Mouse (Mus musculus): Measurements from ENCODE around the gene Ankrd33b.

Gene Ankrd33b

GRCm38 (mm10) chr15:31368556-31368955 is 1.0 kb upstream of the Ankrd33b start:
- ATAC-seq (ENCODE audit: low TSS enrichment): peak; percentile 29; the same call in 1 of the 2 replicates

- ATAC-seq (ENCODE audit: low TSS enrichment): 0 out of 2 replicates have a peak, but pooled peaks have one; percentile 10
Measured at GRCm38 (mm10) chr15:31366596-31367480, 688 bp downstream of the Ankrd33b start.

DNA sequence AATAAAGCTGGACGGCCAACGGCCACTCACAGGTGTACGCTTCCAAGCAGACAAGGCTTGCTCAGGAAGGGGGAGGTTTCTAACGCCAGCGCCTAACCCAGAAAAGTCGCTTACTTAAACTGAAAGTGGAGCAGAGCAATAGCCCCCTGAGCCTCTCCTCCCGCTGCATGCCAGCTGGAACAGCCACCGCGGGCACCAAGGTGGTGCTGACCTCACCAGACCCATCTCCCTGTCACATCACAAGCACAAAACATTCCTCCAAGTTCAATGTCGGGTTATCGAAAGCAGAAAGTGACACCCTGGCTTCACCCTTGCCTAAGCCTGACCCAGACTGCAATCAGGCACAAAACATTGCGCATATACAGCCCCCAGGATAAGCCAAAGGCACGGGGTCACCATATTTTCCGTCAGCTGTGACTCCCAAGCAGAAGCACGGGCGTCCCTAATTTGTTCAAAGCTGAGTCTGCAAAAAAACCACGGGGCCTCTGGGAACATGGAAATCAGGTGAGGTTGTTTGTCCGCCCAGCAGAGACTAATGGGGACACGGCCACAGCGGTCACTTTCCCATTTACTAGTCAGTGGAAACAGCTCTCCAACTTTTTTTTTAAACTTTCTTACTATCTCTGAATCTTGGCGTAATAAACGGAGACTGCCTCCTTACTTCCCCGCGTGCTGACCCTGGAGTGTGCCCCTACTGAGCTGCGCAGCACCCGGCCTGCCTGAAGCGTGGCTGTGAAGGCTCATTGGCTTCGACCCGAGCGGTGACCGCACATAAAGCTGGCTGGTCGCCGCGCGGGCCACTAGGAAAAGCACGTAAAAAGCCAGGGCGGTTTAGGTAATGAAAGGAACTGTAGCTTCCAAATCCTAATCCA is 1.6 kb downstream of the Ankrd33b start:
- ATAC-seq (ENCODE audit: low TSS enrichment): no peak

GRCm38 (mm10) chr15:31365041-31365719 is 2.3 kb downstream of the Ankrd33b start:
- ATAC-seq (ENCODE audit: low TSS enrichment): no peak

DNA sequence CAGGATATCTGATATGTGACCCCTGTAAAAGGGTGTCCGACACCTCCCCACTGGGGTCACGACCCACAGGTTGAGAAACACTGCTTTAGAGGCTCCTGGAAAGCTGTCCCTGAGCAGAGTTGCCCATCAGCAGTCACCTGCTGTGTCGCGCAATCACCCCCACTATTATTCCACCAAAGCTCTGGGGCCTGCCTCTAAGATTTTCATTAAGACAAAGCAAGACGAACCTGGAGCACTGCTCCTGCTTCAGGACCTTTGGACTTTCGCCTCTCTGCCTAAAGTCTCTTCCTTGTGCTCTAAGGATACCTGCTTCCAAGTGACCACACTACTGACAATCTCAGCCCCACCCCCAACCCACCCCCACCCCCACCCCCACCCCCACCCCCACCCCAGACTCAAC is 3.1 kb downstream of the Ankrd33b start:
- no peak for ATAC-seq (ENCODE audit: low TSS enrichment)

DNA sequence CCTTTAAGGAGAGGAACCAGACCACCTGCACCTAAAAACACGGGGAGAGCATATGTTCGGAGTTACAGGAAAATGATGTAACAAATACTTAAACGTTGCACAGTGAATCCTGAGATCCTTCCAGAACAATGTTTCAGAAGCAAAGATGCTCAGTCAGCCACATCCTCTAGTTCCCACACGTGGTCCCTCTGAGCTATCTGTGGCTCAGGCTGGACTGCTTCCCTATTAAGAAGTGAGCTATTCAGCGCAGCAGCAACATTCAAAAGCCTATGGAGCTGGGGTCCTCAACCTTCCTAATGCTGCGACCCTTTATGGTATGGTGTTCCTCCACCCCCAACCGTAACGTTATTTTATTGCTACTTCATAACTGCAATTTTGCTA is 3.6 kb downstream of the Ankrd33b start:
- no peak for ATAC-seq (ENCODE audit: low TSS enrichment)

- ATAC-seq (ENCODE audit: low TSS enrichment): no peak
Measured at GRCm38 (mm10) chr15:31363241-31363980, 4.1 kb downstream of the Ankrd33b start.

DNA sequence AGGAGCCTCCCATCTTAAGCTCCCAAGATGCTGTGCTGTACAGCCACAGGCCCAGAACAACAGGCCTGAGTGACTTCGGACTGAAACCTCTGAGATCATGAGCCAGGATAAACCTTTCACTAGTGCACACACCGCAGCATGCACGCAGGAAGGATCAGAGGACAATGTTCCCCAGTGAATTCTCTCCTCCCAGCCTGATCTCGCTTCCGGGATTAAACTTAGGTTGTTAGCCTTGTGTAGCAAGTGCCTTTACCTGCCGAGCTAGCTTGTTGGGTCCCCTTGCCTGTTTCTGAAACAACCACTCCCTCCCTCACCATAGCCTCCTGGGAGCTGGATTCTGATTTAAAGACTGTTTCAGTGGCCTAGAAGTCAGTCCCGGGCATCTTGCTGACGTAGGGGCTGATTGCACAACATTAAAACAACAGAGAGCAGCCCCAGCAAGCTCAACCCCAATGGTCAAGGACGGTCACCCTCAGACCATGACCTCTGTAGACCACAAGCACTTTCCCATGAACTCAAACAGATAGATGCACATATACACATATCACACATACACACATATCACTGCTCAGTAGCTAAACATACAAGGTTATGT is 6.2 kb downstream of the Ankrd33b start:
- no peak for ATAC-seq (ENCODE audit: low TSS enrichment)

DNA sequence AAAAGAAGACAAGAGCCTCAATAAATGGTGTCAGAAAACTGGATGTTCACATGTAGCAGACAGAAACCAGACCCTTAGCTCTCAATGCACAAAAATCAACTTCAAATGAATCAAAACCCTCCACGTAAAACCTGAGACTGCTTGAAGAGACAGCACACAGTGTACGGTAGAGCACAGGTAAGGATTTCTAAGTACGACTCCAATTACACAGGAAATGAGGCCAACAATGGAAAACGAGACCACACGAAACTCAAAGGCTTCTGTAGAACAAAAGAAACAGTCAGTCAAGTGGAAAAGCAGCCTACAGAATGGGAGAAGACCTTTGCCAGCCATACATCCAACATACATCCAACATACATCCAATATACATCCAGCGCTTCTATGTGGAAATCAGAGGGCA is 6.9 kb downstream of the Ankrd33b start:
- no peak for ATAC-seq (ENCODE audit: low TSS enrichment)

GRCm38 (mm10) chr15:31359805-31360204 is 7.7 kb downstream of the Ankrd33b start:
- ATAC-seq (ENCODE audit: low TSS enrichment): no peak

DNA sequence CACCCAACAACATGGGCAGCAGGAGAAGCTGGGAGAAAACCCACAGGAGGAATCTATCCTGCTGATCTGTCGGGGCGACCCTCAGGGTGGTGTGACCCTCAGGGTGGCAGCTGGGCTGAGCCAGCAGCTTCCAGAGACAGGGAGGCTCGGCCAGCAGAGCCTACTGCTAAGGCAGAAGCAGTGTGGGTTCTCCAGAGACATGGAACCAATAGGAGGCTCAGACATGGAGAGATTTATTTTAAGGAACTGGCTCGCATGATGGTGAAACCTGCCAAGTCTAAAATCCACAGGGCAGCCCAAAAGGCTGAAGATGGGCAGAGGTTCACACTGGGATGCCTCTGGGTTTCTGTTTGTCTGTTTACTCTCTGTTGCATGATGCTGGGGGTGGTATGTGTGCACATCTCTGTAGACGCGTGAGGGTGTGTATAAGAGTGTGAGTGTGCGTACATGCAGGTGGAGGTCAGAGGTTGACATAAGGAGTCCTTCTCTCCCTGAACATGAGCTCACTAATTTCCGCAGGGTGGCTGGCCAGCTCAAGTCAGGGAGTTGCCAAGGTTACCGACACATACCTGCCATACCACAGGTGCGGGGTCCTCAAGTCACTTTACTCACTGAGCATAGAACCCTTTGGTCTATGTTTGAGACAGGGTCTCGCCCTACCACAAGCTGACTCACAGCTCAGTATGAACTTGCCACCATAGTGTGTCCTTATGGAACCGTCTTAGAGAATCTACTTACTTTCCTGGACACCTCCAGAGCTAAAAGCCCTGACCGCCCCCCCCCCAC is 14.8 kb downstream of the Ankrd33b start:
- peak; percentile 73 for ATAC-seq (ENCODE audit: low TSS enrichment)

DNA sequence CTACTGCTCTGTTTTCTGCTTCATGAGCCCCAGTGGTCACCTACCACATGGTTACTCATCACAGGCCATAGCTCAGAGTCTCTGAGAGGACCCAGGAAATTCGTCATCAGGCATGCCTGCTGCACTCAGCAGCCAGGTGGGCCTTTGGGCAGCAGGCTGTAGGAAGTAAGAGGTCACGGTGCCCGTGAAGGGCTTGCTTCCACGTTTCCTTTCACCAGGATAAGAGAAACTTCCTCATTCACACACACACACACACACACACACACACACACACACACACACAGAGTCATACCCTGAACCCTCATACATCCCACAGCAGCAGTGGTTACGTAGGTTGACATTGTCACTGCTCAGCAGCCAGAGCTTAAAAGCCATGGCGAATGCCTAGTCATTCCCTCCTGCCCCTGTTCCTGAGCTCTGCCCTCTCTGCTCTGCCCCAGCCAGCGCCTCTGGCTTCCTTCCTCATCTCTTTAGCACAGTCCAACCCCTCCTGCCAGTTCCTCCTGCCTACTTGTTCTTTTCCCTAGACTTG is 17.6 kb downstream of the Ankrd33b start:
- ATAC-seq (ENCODE audit: low TSS enrichment): peak; percentile 14; the same call in 1 of the 2 replicates

GRCm38 (mm10) chr15:31349046-31349445 is 18.5 kb downstream of the Ankrd33b start:
- ATAC-seq (ENCODE audit: low TSS enrichment): no peak

GRCm38 (mm10) chr15:31348241-31348640 is 19.3 kb downstream of the Ankrd33b start:
- no peak for ATAC-seq (ENCODE audit: low TSS enrichment)

GRCm38 (mm10) chr15:31346508-31346907 is 21.0 kb downstream of the Ankrd33b start:
- ATAC-seq (ENCODE audit: low TSS enrichment): no peak

DNA sequence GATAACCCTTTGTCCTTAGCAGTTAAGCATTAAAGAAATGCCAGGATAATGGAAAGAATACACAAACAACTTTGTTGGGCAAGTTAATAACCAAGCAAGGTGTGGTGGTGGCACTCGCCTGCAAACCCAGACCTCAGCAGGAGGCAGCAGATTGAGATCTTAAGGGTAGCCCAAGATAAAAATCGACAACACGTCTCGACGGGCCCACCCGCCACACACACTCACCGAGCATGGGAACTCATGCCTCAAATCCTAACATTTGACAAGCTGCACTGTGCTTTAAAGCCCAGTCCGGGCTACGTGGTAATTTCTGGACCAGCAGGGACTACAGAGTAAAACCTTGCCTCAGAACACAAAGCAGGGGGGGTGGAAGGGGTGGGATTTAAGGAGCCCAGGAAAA is 22.2 kb downstream of the Ankrd33b start:
- no peak for ATAC-seq (ENCODE audit: low TSS enrichment)

GRCm38 (mm10) chr15:31344811-31345211 is 22.7 kb downstream of the Ankrd33b start:
- peak; percentile 65 for ATAC-seq (ENCODE audit: low TSS enrichment)

GRCm38 (mm10) chr15:31343602-31344001 is 23.9 kb downstream of the Ankrd33b start:
- no peak for ATAC-seq (ENCODE audit: low TSS enrichment)

- peak; percentile 26 for ATAC-seq (ENCODE audit: low TSS enrichment)
Measured at GRCm38 (mm10) chr15:31342496-31342901, 25.0 kb downstream of the Ankrd33b start.

DNA sequence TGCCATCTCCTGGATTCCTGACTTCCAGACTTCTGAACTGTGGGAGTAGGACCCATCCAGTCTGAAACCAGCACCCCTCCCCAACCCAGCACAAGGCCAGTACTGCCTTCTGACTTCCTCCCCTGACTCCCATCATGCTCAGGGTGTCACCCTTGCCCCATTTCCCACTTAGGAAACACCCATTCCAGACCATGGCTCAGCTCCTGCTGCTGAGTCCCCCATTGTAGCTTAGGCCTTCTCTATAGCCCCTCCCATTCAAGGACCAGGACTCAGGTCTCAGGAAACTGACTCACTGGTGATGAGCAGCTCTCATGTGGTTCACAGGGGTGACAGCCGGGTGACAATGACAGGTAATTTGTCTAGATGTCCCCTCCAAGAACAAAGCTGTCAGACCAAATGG is 25.5 kb downstream of the Ankrd33b start:
- no peak for ATAC-seq (ENCODE audit: low TSS enrichment)
